Mouse (Mus musculus) heart, postnatal 0 days (tissue): ENCODE measurements around the gene Necap2. TPM values are rescaled to one million over a fixed set of nuclear protein-coding genes. Genes with fewer than 3 reads are reported as not detected.

Experiments used
- ATAC-seq: fragments of 200-750 bp; cut with Nextera tagmentation; 2 replicates; pipeline ENCODE4 v1.8.0; 2017; ENCODE audit warnings: low read depth, moderate number of reproducible peaks, moderate library complexity; ENCODE audit not compliant: insufficient read depth
- DNase-seq: peaks from one replicate; pipeline ENCODE4 v3.0.0-alpha.2; 2016; ENCODE audit warnings: low spot score
- H3K27ac ChIP-seq: fragments of 300-500 bp; sonication (generic); 2 replicates; pipeline ENCODE4 v1.5.1; 2014; ENCODE audit warnings: low read depth, mild to moderate bottlenecking
- H3K27me3 ChIP-seq: fragments of 300-500 bp; sonication (generic); 2 replicates; pipeline ENCODE4 v1.6.1; 2014; ENCODE audit warnings: low read length, mixed read lengths; ENCODE audit not compliant: control insufficient read depth, insufficient read depth
- H3K36me3 ChIP-seq: fragments of 300-500 bp; sonication (generic); replicated peaks from 2 replicates; pipeline ENCODE4 v1.6.1; 2014; ENCODE audit warnings: low read length, mixed read lengths; ENCODE audit not compliant: control insufficient read depth, insufficient read depth
- H3K4me1 ChIP-seq: fragments of 300-500 bp; sonication (generic); 2 replicates; pipeline ENCODE4 v1.6.1; 2014; ENCODE audit warnings: antibody characterized with exemption; ENCODE audit not compliant: control insufficient read depth, insufficient read depth
- H3K4me2 ChIP-seq: fragments of 300-500 bp; sonication (generic); 2 replicates; pipeline ENCODE4 v1.6.1; 2014; ENCODE audit warnings: low read depth, mild to moderate bottlenecking, low read length, moderate library complexity
- H3K4me3 ChIP-seq: fragments of 300-500 bp; sonication (generic); 2 replicates; pipeline ENCODE4 v1.5.1; 2014; ENCODE audit warnings: low read depth, low read length
- H3K9ac ChIP-seq: fragments of 300-500 bp; sonication (generic); replicated peaks from 2 replicates; pipeline ENCODE4 v1.6.1; 2014; ENCODE audit warnings: low read depth, low read length, mixed read lengths
- H3K9me3 ChIP-seq: fragments of 300-500 bp; sonication (generic); replicated peaks from 2 replicates; pipeline ENCODE4 v1.6.1; 2016; ENCODE audit warnings: low read length; ENCODE audit not compliant: control insufficient read depth
- CTCF ChIP-seq: IDR thresholded peaks from 2 replicates; pipeline ENCODE4 v1.5.1; 2016; ENCODE audit warnings: antibody characterized with exemption, control low read depth, low read depth
- EP300 ChIP-seq: IDR thresholded peaks from 2 replicates; pipeline ENCODE4 v1.6.1; 2016; ENCODE audit warnings: antibody characterized with exemption, low read depth
- WGBS: fragments of 180-500 bp; shearing (Covaris S2); extraction: QIAGEN DNeasy Blood & Tissue Kit; methylation state at CpG from one replicate; pipeline ENCODE4 v1.1.7; 2014; 5-methylcytosine and 5-hydroxymethylcytosine counted together
- polyA plus RNA-seq: library from polyadenylated mRNA; unstranded; fragments of >200 nt; fragmentation: Nextera tagmentation; extraction: Ambion mirVana; gene quantifications from 2 replicates; pipeline ENCODE4 v1.2.1, GENCODE M21; 2015
- total RNA-seq: library from RNA; depleted of rRNA; stranded (reverse); fragments of >200 nt; gene quantifications from 2 replicates; pipeline ENCODE4 v1.2.3, GENCODE M21; 2014; ENCODE audit warnings: low replicate concordance; rRNA removed

Gene Necap2
- total and polyA plus RNA-seq, 2 experiments from 2014 or later, result 33.8 to 47.1 TPM

DNA sequence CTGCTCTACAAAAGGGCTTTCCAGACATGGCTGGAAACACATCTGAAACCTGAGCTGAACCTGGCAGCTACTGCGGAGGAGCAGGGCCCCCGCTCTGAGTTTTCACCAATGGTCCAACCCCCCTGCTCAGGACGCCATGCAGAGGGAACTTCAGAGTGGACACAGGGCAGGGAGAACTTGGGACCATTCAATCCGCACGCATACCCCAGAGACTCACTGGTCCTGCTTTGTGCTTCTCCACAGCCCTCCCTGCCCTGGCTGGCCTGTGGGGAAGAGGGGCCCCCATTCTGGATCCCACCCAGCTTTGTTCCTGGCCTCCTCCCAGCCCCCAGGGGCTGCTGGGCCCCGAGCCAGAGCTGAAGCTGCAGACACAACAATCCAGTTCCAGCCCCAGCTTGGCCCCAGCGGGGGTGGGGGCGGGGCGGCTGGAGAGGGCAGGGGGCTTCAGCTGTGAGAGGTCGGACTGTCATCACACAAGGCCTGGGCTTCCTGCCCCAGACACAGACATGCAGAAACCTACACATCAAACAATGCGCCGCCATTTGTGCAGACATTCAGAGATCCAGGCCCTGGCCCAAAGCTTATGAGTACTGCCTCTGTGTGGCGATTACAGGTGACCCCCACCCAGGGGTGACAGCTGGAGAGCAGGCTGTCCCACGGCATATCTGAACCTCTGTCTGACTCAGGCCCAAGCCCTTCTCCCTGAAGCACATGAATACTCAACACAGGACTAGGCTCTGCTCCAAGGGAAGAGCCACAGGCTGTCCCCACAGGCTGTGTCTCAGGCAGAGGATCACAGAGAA is 57.1 kb downstream of the Necap2 start:
- peak overlapping the region; percentile 33; the same call in 1 of the 2 replicates for H3K4me2 ChIP-seq
- WGBS, result 9% methylated on average over 13 of the region's 14 CpGs
- H3K4me1 ChIP-seq, result peaks cover 27% of the 10 kb centered on the region
- H3K27me3 ChIP-seq, result no peaks in the 10 kb centered on the region
- H3K27ac ChIP-seq, result peak overlapping the region; percentile 69
- peak; percentile 77 for DNase-seq
- ATAC-seq, result peak; percentile 71
- no peaks in the 10 kb centered on the region; the same call in 1 of the 2 replicates for H3K36me3 ChIP-seq
- H3K4me3 ChIP-seq, result no peak overlapping the region
- no peaks in the 10 kb centered on the region for H3K9me3 ChIP-seq
- TF ChIP-seq EP300, result peak; percentile 86
- TF ChIP-seq CTCF, result no peak
- H3K9ac ChIP-seq, result no peak overlapping the region

DNA sequence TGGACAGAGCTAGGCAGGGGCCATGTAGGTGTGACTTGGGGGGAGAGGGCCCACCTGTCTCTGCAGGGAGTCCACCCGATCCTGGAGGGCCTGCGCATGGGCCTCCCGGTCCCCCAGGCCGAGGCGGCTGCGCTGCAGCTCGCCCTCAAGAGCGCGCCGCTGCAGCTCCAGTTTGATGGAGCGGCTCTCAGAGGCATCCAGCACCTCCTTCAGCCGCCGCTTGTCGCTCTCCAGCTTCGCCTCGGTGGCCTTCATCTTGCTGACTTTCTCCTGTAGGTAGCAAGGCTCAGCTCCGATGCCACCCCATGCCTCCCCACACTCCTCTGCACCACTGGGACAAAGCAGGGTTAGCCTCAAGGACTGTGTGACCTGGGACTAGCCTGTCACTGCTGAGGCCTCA is 57.9 kb downstream of the Necap2 start:
- H3K4me2 ChIP-seq, result no peak overlapping the region
- H3K4me1 ChIP-seq, result peaks cover 27% of the 10 kb centered on the region
- TF ChIP-seq CTCF, result no peak
- no peak for TF ChIP-seq EP300
- ATAC-seq (no peak), DNase-seq (no peak)
- no peaks in the 10 kb centered on the region for H3K27me3 ChIP-seq
- H3K27ac ChIP-seq, result peak overlapping the region; percentile 69; the same call in 1 of the 2 replicates
- H3K4me3 ChIP-seq, result no peak overlapping the region
- no peaks in the 10 kb centered on the region for H3K9me3 ChIP-seq
- H3K36me3 ChIP-seq, result no peaks in the 10 kb centered on the region; the same call in 1 of the 2 replicates
- WGBS, result 83% methylated on average over 17 of the region's 17 CpGs
- no peak overlapping the region for H3K9ac ChIP-seq

DNA sequence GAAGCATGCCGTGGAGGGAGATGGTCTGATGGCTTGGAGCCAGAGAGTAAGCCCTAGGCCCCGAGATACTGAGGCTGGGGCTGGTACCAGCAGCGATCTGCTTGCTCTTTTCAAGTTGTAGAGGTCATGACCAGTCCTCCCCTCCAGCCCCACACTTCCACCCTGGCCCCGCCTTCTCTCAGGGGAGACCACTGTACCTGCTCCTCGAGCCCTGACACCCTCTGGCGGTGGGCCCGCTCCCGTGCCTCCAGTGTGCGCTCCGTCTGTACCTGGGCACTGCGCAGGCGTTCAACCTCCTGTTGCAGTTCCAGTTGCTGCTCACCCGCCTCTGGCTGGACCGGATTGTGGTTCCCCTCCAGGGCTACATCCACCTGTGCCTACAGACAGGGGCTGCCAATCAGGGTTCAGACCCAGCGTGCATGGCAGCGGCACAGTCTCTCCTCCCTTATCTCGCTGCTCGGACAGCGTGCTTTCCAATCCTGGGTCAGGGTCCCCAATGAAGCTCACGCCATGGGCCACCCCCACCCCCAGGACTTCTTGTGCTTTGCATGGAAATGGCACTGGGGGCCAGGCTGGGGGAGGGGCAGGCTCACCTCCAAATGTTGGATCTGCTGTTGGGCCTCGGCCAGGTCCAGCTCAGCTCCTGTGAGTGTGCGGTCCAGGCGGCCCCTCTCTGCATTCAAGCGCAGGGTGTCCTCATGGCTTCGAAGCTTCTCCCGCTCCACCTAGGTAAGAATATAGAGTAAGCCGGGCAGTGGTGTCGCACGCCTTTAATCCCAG is 60.3 kb downstream of the Necap2 start:
- Histone ChIP-seq H3K4me3 (no peak overlapping the region), H3K9ac (no peak overlapping the region), H3K9me3 (no peaks in the 10 kb centered on the region), H3K27ac (no peak overlapping the region), H3K27me3 (no peaks in the 10 kb centered on the region), H3K36me3 (no peaks in the 10 kb centered on the region; the same call in 1 of the 2 replicates), H3K4me2 (no peak overlapping the region), H3K4me1 (peaks cover 21% of the 10 kb centered on the region)
- TF ChIP-seq EP300 (no peak), CTCF (no peak)
- ATAC-seq (no peak), DNase-seq (no peak)
- WGBS, result 79% methylated on average over 29 of the region's 29 CpGs

Other genes with a start within 250 kb of the Necap2 start
- not detected in 2 replicates for gene Padi1, start 232.6 kb downstream of the Necap2 start, total RNA-seq
- 0.04 TPM in 1 of 2 replicates, not detected in the other for gene Padi1, start 232.6 kb downstream of the Necap2 start, polyA plus RNA-seq
- gene Padi2, start 172.0 kb downstream of the Necap2 start, total RNA-seq, result 0.31 TPM in 1 of 2 replicates, not detected in the other
- gene Padi2, start 172.0 kb downstream of the Necap2 start, polyA plus RNA-seq, result 0.18 and 0.44 TPM in 2 replicates
- 893 and 947 TPM in 2 replicates for gene Sdhb, start 117.2 kb downstream of the Necap2 start, total RNA-seq
- 1,828 and 1,869 TPM in 2 replicates for gene Sdhb, start 117.2 kb downstream of the Necap2 start, polyA plus RNA-seq
- 45.8 and 47.7 TPM in 2 replicates for gene Atp13a2, start 91.5 kb downstream of the Necap2 start, total RNA-seq
- gene Atp13a2, start 91.5 kb downstream of the Necap2 start, polyA plus RNA-seq, result 18.8 and 19.3 TPM in 2 replicates
- gene Mfap2, start 67.9 kb downstream of the Necap2 start, total RNA-seq, result 45.0 and 47.8 TPM in 2 replicates
- 114 and 129 TPM in 2 replicates for gene Mfap2, start 67.9 kb downstream of the Necap2 start, polyA plus RNA-seq
- 4.6 and 4.9 TPM in 2 replicates for gene Crocc, start 17.8 kb downstream of the Necap2 start, total RNA-seq
- 1.8 and 2.1 TPM in 2 replicates for gene Crocc, start 17.8 kb downstream of the Necap2 start, polyA plus RNA-seq
- gene Spata21, start 10.0 kb upstream of the Necap2 start, total RNA-seq, result not detected in 2 replicates
- 0.04 TPM in 1 of 2 replicates, not detected in the other for gene Spata21, start 10.0 kb upstream of the Necap2 start, polyA plus RNA-seq
- 72.9 and 73.8 TPM in 2 replicates for gene Szrd1, start 61.4 kb upstream of the Necap2 start, total RNA-seq
- 18.5 and 19.4 TPM in 2 replicates for gene Szrd1, start 61.4 kb upstream of the Necap2 start, polyA plus RNA-seq
- gene Fbxo42, start 69.6 kb upstream of the Necap2 start, total RNA-seq, result 8.2 and 9.5 TPM in 2 replicates
- gene Fbxo42, start 69.6 kb upstream of the Necap2 start, polyA plus RNA-seq, result 9.0 and 9.1 TPM in 2 replicates
- 13.2 TPM in 1 of 2 replicates, not detected in the other for gene Rsg1, start 135.6 kb upstream of the Necap2 start, total RNA-seq
- 1.3 and 1.6 TPM in 2 replicates for gene Rsg1, start 135.6 kb upstream of the Necap2 start, polyA plus RNA-seq
- 0.66 and 2.5 TPM in 2 replicates for gene Arhgef19, start 161.1 kb upstream of the Necap2 start, total RNA-seq
- gene Arhgef19, start 161.1 kb upstream of the Necap2 start, polyA plus RNA-seq, result 1.5 and 1.6 TPM in 2 replicates
- 10.1 and 11.7 TPM in 2 replicates for gene Epha2, start 222.9 kb upstream of the Necap2 start, total RNA-seq
- gene Epha2, start 222.9 kb upstream of the Necap2 start, polyA plus RNA-seq, result 1.4 TPM in 2 replicates